Mouse (Mus musculus) spleen, adult 12 weeks (tissue): ENCODE measurements around the gene Rgs3.

Experiments
- DNase-seq: peaks from one replicate; pipeline ENCODE4 v3.0.0; 2022; ENCODE audit warnings: low spot score

The Rgs3 gene

DNA sequence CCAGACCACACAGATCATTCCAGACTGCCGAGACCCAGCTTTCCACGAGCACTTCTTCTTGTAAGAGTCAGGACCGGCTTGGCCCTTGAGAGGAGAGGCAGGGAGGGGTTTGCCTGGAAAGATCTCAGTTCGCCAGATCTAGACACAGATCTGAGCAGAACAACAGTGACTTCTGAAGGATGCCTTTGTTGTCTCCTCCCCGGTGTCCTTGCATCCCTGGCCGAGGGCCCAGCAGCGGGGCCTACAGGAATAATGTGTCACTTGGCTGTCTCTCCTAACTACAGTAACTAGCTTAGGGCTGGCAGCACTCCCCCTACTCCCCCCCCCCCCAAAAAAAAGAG, 46.9 kb downstream of the Rgs3 start:
- DNase-seq: no peak

- DNase-seq: no peak
Observed at GRCm38 (mm10) chr4:62606905-62607304, 47.3 kb downstream of the Rgs3 start.

DNA sequence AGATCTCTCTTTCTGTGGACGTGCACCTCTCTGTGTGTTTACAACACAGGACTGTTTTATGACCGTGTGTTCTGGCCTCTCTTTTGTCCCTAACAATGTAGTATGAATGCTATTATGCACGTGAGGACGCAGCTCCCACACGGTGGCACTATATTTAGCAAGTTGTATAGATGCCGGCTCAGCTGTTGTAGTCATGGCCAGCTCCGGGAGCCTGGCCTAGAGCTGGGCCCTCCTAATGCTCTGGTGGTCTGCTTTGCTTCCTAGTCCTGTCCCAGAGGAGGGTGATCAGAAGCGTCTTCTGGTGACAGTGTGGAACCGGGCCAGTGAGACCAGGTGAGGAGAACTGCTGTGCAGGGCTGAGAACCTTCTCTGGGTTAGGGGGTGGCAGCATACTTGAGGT, 47.7 kb downstream of the Rgs3 start:
- DNase-seq: no peak

GRCm38 (mm10) chr4:62607805-62608204, 48.2 kb downstream of the Rgs3 start:
- no peak for DNase-seq

DNA sequence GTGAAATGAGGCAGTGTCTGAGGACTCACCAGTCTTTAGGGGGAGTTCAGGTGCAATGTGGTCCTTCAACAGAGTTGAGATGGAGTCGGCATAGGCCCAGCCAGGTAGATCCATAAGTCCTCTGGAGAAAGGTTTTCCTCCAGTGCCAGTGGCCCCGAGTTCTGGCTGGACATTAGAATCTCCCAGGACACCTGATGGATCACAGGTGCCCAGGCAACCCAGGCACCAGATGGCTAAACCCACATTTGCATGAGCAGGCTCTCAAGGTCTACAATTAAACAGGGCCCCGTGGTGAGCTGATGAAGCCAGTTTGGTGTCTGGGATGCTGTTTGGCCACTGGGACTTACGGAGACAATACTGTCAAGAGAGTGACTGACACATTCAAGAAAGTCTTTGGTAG, 49.7 kb downstream of the Rgs3 start:
- DNase-seq: no peak

GRCm38 (mm10) chr4:62610142-62610675, 50.6 kb downstream of the Rgs3 start:
- no peak for DNase-seq

- no peak for DNase-seq
Observed at GRCm38 (mm10) chr4:62612601-62613501, 53.2 kb downstream of the Rgs3 start.

DNA sequence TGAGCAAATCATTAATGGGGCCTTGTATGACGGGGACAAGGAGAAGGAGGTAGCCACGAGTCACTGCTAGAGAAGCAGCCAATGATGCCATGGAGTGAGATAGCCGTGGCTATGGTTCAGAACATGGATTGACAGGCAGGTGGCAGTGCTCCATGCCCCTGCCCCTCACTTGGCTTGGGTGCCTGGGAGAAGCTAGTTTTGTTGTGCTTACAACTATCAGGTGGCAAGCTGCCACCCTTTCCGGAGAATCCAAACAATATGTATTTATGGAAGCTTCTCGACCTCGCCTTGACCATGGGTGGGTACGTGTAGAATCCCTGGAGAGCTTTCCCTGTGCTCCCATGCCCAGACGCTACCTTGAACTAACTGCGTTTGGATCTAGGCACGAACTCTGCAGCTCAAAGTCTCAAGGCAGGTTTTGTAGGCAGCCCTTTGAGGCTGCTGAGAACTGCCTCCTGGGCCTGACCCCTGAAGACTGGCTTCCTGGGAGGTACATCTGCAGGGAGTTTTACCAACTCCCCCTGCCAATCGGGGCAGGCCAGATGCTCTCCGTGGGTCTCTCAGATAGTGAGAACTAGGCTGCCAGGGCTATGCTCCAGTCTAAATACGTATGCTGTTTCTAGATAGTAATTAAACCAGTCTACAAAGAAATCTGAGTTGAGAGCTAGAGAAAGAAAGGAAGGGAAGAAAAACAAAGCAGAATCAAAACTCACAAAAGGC, 54.2 kb downstream of the Rgs3 start:
- DNase-seq: no peak

- no peak for DNase-seq
Observed at GRCm38 (mm10) chr4:62617856-62618440, 58.3 kb downstream of the Rgs3 start.

DNA sequence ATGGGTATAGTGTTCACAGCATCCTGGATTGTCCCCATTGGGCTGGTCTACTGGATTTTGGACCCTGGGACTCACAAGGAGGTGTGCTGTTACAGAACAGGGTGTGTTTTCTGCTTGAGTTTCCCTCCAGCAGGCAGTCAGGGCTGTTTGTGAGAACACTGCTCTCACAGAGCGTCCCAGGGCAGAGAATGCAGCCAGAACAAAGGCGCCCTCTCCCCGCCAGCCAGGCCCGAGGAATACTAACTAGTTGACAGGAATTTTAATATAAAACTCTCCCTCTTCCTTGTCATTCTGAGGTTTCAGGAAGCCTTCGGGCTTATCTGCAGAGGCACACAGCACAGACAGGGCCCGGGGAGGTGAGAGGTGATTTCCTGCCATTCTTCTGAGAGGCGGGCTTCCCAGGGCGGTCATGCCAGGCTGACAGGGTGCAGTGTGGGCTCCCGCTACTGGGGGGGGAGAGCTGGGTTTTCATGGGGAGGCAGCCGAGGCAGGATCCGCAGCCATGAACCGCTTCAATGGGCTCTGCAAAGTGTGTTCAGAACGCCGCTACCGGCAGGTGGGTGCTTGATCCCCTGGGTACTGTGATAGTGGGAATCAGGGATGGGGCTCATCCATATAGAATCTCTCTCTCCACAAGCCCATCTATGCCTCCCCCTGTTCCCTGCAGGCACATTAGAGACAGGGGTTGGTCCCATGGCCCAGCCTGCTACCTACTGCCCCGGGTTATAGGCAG, 59.8 kb downstream of the Rgs3 start:
- DNase-seq: no peak

GRCm38 (mm10) chr4:62619965-62620244, 60.3 kb downstream of the Rgs3 start:
- no peak for DNase-seq

GRCm38 (mm10) chr4:62621151-62621550, 61.5 kb downstream of the Rgs3 start:
- no peak for DNase-seq

- DNase-seq: no peak
Observed at GRCm38 (mm10) chr4:62621880-62622675, 62.4 kb downstream of the Rgs3 start.

- DNase-seq: no peak
Observed at GRCm38 (mm10) chr4:62623251-62624015, 63.8 kb downstream of the Rgs3 start.

GRCm38 (mm10) chr4:62624679-62625450, 65.2 kb downstream of the Rgs3 start:
- DNase-seq: no peak

GRCm38 (mm10) chr4:62625451-62626061, 65.9 kb downstream of the Rgs3 start:
- DNase-seq: no peak

DNA sequence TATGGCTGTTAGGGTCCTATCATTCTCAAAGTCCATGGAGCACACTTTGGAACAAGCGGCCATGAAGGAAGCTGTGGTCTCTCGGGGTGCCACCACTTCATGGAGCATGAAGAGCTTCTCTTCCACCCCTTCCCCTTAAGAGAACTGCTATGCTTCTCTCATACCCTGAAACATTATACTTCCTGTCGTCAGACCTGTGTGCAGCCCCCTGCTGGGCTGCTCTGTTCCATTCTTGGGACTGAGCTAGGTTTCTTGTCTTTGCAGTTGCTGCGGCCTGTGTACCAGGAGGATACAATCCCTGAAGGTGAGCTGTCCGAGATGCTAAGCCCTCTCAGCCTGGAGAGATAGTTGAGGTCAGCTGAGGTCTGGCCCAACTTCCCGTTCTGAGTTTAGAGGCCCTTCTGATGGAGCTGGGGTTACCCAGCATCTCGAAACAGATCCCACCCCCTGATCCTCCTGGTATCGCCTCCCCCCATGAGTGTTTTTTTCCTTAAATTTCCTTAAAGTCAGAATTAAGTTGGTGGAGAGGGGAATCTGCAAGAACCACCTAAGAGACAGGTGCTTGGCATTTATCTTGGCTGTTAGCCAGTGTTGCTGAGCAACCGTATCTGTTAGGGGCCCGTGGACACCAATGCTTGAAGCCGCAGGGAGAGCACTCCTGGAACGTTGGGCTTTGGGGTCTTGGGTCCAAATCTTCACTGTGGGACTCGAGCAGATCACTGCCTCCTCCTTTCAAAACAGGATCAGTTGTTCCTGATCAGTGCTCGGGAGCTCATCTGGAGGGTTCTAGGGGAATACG, 66.8 kb downstream of the Rgs3 start:
- DNase-seq: no peak

DNA sequence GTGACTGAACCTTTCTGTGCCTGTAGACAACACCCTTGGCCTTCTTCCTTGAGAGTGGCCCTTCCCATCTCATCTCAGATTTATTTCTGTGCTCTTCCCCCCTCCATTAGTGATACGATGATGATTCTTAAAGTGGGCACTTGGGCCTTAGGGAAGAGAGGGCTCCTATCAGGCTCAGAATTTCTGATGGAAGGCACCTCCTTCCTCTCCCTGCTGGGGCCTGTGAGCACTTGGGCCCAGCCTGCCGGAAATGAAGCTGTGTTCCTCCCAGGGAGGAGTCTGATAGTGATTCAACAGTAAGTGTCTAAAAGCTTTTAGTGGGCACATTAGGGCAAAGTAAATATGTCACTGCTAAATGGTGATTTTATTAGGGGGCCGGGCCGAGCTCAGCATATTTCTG, 67.7 kb downstream of the Rgs3 start:
- no peak for DNase-seq

- DNase-seq: no peak
Observed at GRCm38 (mm10) chr4:62628547-62628946, 68.9 kb downstream of the Rgs3 start.
